Mouse (Mus musculus) stomach, postnatal 0 days (tissue): ENCODE measurements around the gene Haus2.

Source experiments
- CTCF ChIP-seq: IDR thresholded peaks from 2 replicates; pipeline ENCODE4 v1.5.1; 2016; ENCODE audit warnings: antibody characterized with exemption, low read depth, mild to moderate bottlenecking, moderate library complexity
- EP300 ChIP-seq: optimal IDR thresholded peaks from 2 replicates; pipeline ENCODE3; 2016; ENCODE audit warnings: antibody characterized with exemption

DNA sequence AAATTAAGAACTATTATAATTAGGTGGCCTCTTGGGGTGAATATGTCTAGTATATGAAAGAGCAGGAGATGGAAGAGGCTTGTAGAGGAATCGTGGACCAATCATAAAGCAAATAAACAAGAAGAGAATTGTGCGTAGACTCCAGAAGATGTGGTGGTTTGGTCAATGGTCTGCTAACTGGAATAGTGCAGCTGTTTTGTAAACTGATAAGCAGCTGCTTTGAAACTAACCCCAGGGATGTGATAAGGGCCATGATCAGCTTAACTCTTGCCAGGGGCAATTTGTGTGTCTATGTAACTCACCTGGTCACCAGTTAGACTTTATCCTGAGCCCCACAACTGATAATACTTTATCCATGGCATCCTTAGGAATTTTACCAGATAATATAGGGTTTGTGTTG, 22.3 kb downstream of the Haus2 start:
- TF ChIP-seq CTCF (no peak), EP300 (no peak)
